Mouse (Mus musculus): ENCODE measurements around the gene Ilf2.

The Ilf2 gene

GRCm38 (mm10) chr3:90512276-90512675 is 36.4 kb downstream of the Ilf2 start:
- no peak for DNase-seq

- DNase-seq, result no peak
Measured at GRCm38 (mm10) chr3:90512948-90513642, 37.2 kb downstream of the Ilf2 start.

GRCm38 (mm10) chr3:90513796-90514590 is 38.1 kb downstream of the Ilf2 start, which contains the start of the genes S100a1 and S100a13:
S100a1 (minus strand) TSS chr3:90514392.
S100a13 (plus strand) TSS chr3:90514435.
- DNase-seq, result peak; percentile 33 to 35

GRCm38 (mm10) chr3:90514691-90515090 is 38.8 kb downstream of the Ilf2 start:
- DNase-seq, result peak; percentile 62 to 65

- DNase-seq, result peak in 1 of 2 experiments; percentile 6
Measured at GRCm38 (mm10) chr3:90515242-90515641, 39.3 kb downstream of the Ilf2 start.

- DNase-seq, result no peak
Measured at GRCm38 (mm10) chr3:90515789-90516188, 39.9 kb downstream of the Ilf2 start.

GRCm38 (mm10) chr3:90517711-90518110 is 41.8 kb downstream of the Ilf2 start:
- no peak for DNase-seq

- no peak for DNase-seq
Measured at GRCm38 (mm10) chr3:90525421-90525820, 49.5 kb downstream of the Ilf2 start.

- DNase-seq, result no peak
Measured at GRCm38 (mm10) chr3:90526076-90526475, 50.1 kb downstream of the Ilf2 start.

- no peak for DNase-seq
Measured at GRCm38 (mm10) chr3:90526580-90526979, 50.7 kb downstream of the Ilf2 start, which contains the start of gene S100a14. S100a14 (plus strand) TSS chr3:90526856.

- DNase-seq, result no peak
Measured at GRCm38 (mm10) chr3:90527291-90527873, 51.5 kb downstream of the Ilf2 start.

GRCm38 (mm10) chr3:90531713-90532112 is 55.8 kb downstream of the Ilf2 start:
- no peak for DNase-seq

- DNase-seq, result no peak
Measured at GRCm38 (mm10) chr3:90535446-90535845, 59.5 kb downstream of the Ilf2 start.

- DNase-seq, result peak in 1 of 2 experiments; percentile 13
Measured at GRCm38 (mm10) chr3:90537141-90537904, 61.4 kb downstream of the Ilf2 start, which contains the start of gene S100a16. S100a16 (plus strand) TSS chr3:90537254.

GRCm38 (mm10) chr3:90537905-90538296 is 62.0 kb downstream of the Ilf2 start:
- no peak for DNase-seq
